Mouse (Mus musculus) MN1 (cell line): ENCODE measurements at regions not wholly inside any gene's neighbourhood (a gene's known extent, or its start where the extent isn't known, plus 50 kb on each side); places are given as distances from the start of the nearest gene placed in this dataset.

ENCODE experiments used
- DNase-seq: peaks from one replicate; pipeline ENCODE4 v3.0.0-alpha.2; 2016; ENCODE audit warnings: low spot score

- DNase-seq = no peak
Measured at GRCm38 (mm10) chr5:91456924-91457323, 54.1 kb upstream of the Btc start.

- DNase-seq = peak; percentile 48
Measured at GRCm38 (mm10) chr5:91464876-91465508, 52.4 kb upstream of the Parm1 start.
